Mouse (Mus musculus): ENCODE measurements around the gene Shisa5.

- TF ChIP-seq GATA1 (IDR thresholded peaks at IDR 0.05; ENCODE audit: low read length) (no peak), TAL1 (IDR thresholded peaks at IDR 0.05; ENCODE audit: low read length) (no peak)
Measured at GRCm38 (mm10) chr9:109009636-109010315, 28.6 kb upstream of the Shisa5 start.
